Mouse (Mus musculus) effector memory CD4-positive, alpha-beta T cell, adult 5 months (primary cell): ENCODE data around the gene Olfr1395. TPM values are rescaled to one million over a fixed set of nuclear protein-coding genes. Genes with fewer than 3 reads are reported as not detected.

Source experiments
- polyA plus RNA-seq: library from polyadenylated mRNA; unstranded; fragments of 100-300 nt; shearing (Covaris generic); gene quantifications from one replicate; pipeline ENCODE4 v1.2.1, GENCODE M21; 2017

The Olfr1395 gene
- not detected for polyA plus RNA-seq

DNA sequence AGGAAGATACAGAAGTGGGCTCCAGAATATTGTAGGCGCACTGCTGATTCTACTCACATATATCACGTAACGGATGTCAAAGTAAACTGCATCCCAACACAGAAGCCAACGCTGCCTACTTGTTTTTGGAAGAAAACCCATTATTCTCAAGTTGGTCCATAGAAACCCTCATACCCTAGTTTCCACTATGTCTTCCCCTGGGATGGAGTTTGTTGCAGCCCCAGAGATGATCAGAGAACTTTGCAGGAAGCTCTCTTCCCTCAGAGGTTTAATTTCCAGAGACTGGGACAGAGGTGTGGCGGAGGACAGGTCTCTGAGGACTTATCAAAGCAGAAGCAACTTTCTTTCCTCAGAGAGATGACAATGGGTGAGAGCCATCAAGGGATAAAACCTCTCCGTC is at the start of gene Olfr1395:
TSS of gene Olfr1395 (plus strand) at position 301 of the 400 bp plus-strand sequence.

GRCm38 (mm10) chr11:49114774-49115173 is 27.3 kb upstream of the Olfr1395 start, which contains the start of gene Olfr1396:
Olfr1396 (minus strand) TSS chr11:49114874.

GRCm38 (mm10) chr11:49154077-49154476 is 12.0 kb downstream of the Olfr1395 start, which contains the start of gene Olfr1394:
Olfr1394 (plus strand) TSS chr11:49154377.

GRCm38 (mm10) chr11:49186955-49187488 is 44.9 kb downstream of the Olfr1395 start, which contains the start of gene Btnl9:
Btnl9 (minus strand) TSS chr11:49187159.

Other genes with a start within 250 kb of the Olfr1395 start
- gene Gm5431, start 240.1 kb upstream of the Olfr1395 start, polyA plus RNA-seq = 0.46 TPM
- gene Psme2b, start 196.1 kb upstream of the Olfr1395 start, polyA plus RNA-seq = 102 TPM
- gene Olfr56, start 163.4 kb upstream of the Olfr1395 start, polyA plus RNA-seq = 0.65 TPM
- gene 9930111J21Rik1, start 162.9 kb upstream of the Olfr1395 start, polyA plus RNA-seq = 87.6 TPM
- gene Gm12185, start 150.0 kb upstream of the Olfr1395 start, polyA plus RNA-seq = 0.76 TPM
- 55.4 TPM for gene Tgtp1, start 148.1 kb upstream of the Olfr1395 start, polyA plus RNA-seq
- 73.9 TPM for gene 9930111J21Rik2, start 91.0 kb upstream of the Olfr1395 start, polyA plus RNA-seq
- 90.7 TPM for gene Tgtp2, start 78.1 kb upstream of the Olfr1395 start, polyA plus RNA-seq
- 130 TPM for gene Ifi47, start 65.7 kb upstream of the Olfr1395 start, polyA plus RNA-seq
- gene Olfr1396, start 27.4 kb upstream of the Olfr1395 start, polyA plus RNA-seq = not detected
- gene Olfr1394, start 12.1 kb downstream of the Olfr1395 start, polyA plus RNA-seq = not detected
- gene Btnl9, start 44.9 kb downstream of the Olfr1395 start, polyA plus RNA-seq = not detected
- gene Zfp62, start 61.0 kb downstream of the Olfr1395 start, polyA plus RNA-seq = 69.8 TPM
- gene Mgat1, start 101.9 kb downstream of the Olfr1395 start, polyA plus RNA-seq = 32.3 TPM
- gene Olfr1393, start 136.0 kb downstream of the Olfr1395 start, polyA plus RNA-seq = not detected
- gene Olfr1392, start 143.0 kb downstream of the Olfr1395 start, polyA plus RNA-seq = not detected
- gene Olfr10, start 162.5 kb downstream of the Olfr1395 start, polyA plus RNA-seq = not detected
- gene Olfr1391, start 180.5 kb downstream of the Olfr1395 start, polyA plus RNA-seq = not detected
- gene Olfr1390, start 192.9 kb downstream of the Olfr1395 start, polyA plus RNA-seq = not detected